ENCODE assay signal across 24 mouse cellular contexts in genomic region chr10:4726141-4726540, GRCm38 (mm10).
DNase-seq lines count a peak whose midpoint lies in the region; ATAC-seq and TF ChIP-seq lines count a peak whose summit lies in the region.
"Had no signal": no experiment of that assay in that cellular context is flagged by ENCODE, and none has a peak within 500 bp of the region (broad histone marks: within the 10 kb centered on the region; RNA-seq: fewer than 3 reads in every experiment).

No protein-coding gene starts in this region.

- no peaks in the 10 kb centered on the region for H3K4me1 ChIP-seq in hindbrain, embryonic 11.5 days (replicated peaks; ENCODE audit: control insufficient read depth, insufficient read depth, low read length)
- 0 out of 2 replicates have a peak, but pooled peaks cover 3% of the 10 kb centered on the region for H3K4me1 ChIP-seq in hindbrain, embryonic 13.5 days (replicated peaks)
- no peaks in the 10 kb centered on the region for H3K4me1 ChIP-seq in midbrain, embryonic 14.5 days (ENCODE audit: control insufficient read depth, insufficient read depth, low read length)
- H3K4me1 ChIP-seq in midbrain, embryonic 16.5 days (ENCODE audit: control insufficient read depth, insufficient read depth, low read length): no peaks in the 10 kb centered on the region
- H3K4me1 ChIP-seq: embryonic facial prominence, embryonic 15.5 days; heart, embryonic 13.5 days; hindbrain, embryonic 15.5 days had no signal

- 61% methylated on average over 6 of the region's 6 CpGs for WGBS in hindbrain, embryonic 11.5 days
- 41% methylated on average over 6 of the region's 6 CpGs for WGBS in hindbrain, embryonic 13.5 days
- WGBS in midbrain, embryonic 14.5 days: 51% methylated on average over 6 of the region's 6 CpGs
- 44% methylated on average over 6 of the region's 6 CpGs for WGBS in midbrain, embryonic 16.5 days

- no peaks in the 10 kb centered on the region for H3K36me3 ChIP-seq in hindbrain, embryonic 11.5 days (ENCODE audit: control insufficient read depth, insufficient read depth, low read length)
- H3K36me3 ChIP-seq in hindbrain, embryonic 13.5 days: no peaks in the 10 kb centered on the region
- no peaks in the 10 kb centered on the region for H3K36me3 ChIP-seq in midbrain, embryonic 14.5 days (ENCODE audit: control insufficient read depth, insufficient read depth, low read length)
- H3K36me3 ChIP-seq in midbrain, embryonic 16.5 days (ENCODE audit: control insufficient read depth, insufficient read depth, low read length): no peaks in the 10 kb centered on the region
- H3K36me3 ChIP-seq: embryonic facial prominence, embryonic 15.5 days; forebrain, embryonic 10.5 days; G1E; heart, embryonic 13.5 days; hindbrain, embryonic 15.5 days had no signal

- no peak for TF ChIP-seq POLR2A in brain, embryonic 14.5 days (IDR thresholded peaks at IDR 0.05; ENCODE audit: borderline replicate concordance, extremely low read depth, insufficient read depth, insufficient read length, poor library complexity, severe bottlenecking)

- no peak for TF ChIP-seq CTCF in brain, embryonic 14.5 days (IDR thresholded peaks at IDR 0.05; ENCODE audit: borderline replicate concordance, extremely low read depth, insufficient read depth, insufficient read length)

- H3K9ac ChIP-seq in hindbrain, embryonic 11.5 days (ENCODE audit: low read depth, low read length): no peak overlapping the region
- H3K9ac ChIP-seq in hindbrain, embryonic 13.5 days: no peak overlapping the region
- no peak overlapping the region for H3K9ac ChIP-seq in midbrain, embryonic 14.5 days (replicated peaks; ENCODE audit: low read length)
- no peak overlapping the region for H3K9ac ChIP-seq in midbrain, embryonic 16.5 days (ENCODE audit: low read depth, low read length)
- H3K9ac ChIP-seq: embryonic facial prominence, embryonic 15.5 days; forebrain, postnatal 0 days; heart, embryonic 13.5 days; hindbrain, embryonic 15.5 days had no signal

- H3K27me3 ChIP-seq in hindbrain, embryonic 11.5 days (ENCODE audit: control insufficient read depth, insufficient read depth, low read length): no peaks in the 10 kb centered on the region
- no peaks in the 10 kb centered on the region for H3K27me3 ChIP-seq in hindbrain, embryonic 13.5 days
- H3K27me3 ChIP-seq in midbrain, embryonic 14.5 days (ENCODE audit: control insufficient read depth, insufficient read depth, low read length): no peaks in the 10 kb centered on the region
- H3K27me3 ChIP-seq in midbrain, embryonic 16.5 days (ENCODE audit: control insufficient read depth, insufficient read depth, low read depth, low read length): no peaks in the 10 kb centered on the region
- H3K27me3 ChIP-seq: embryonic facial prominence, embryonic 15.5 days; heart, embryonic 13.5 days; hindbrain, embryonic 15.5 days had no signal

- peak; percentile 8 for DNase-seq in embryo, embryonic 10 days (ENCODE audit: low spot score)
- DNase-seq in embryo, embryonic 9.5 days (ENCODE audit: extremely low spot score): no peak
- peak; percentile 6 for DNase-seq in hindbrain, embryonic 11.5 days (ENCODE audit: low spot score)
- peak; percentile 8 for DNase-seq in midbrain, embryonic 14.5 days
- DNase-seq in brain, embryonic 14.5 days (ENCODE audit: low read depth): peak; percentile 24
- no peak for DNase-seq in left cerebral cortex, adult 11 months (ENCODE audit: low spot score)
- DNase-seq: adrenal gland, adult 8-10 months; adrenal gland, postnatal 36 days; B cell, adult 2 months; cerebellum, adult 11 months; cerebellum, adult 8-10 months; cerebellum, postnatal 14 days; forebrain, postnatal 0 days; gastrocnemius, postnatal 14 days; heart, postnatal 36 days had no signal

- H3K4me3 ChIP-seq in hindbrain, embryonic 11.5 days (ENCODE audit: low read depth, low read length): no peak overlapping the region
- H3K4me3 ChIP-seq in hindbrain, embryonic 13.5 days: no peak overlapping the region
- H3K4me3 ChIP-seq in midbrain, embryonic 14.5 days (replicated peaks; ENCODE audit: low read depth, low read length): no peak overlapping the region
- H3K4me3 ChIP-seq in midbrain, embryonic 16.5 days (ENCODE audit: low read depth, low read length): no peak overlapping the region
- H3K4me3 ChIP-seq: embryonic facial prominence, embryonic 15.5 days; erythroblast, embryonic 14.5 days; forebrain, embryonic 10.5 days; heart, embryonic 13.5 days; hindbrain, embryonic 15.5 days had no signal

- peak; percentile 25; the same call in 1 of the 2 replicates for ATAC-seq in hindbrain, embryonic 11.5 days (ENCODE audit: low FRiP score)
- ATAC-seq in hindbrain, embryonic 13.5 days (ENCODE audit: low FRiP score): no peak
- ATAC-seq in midbrain, embryonic 14.5 days (ENCODE audit: low FRiP score, low TSS enrichment): no peak
- no peak for ATAC-seq in midbrain, embryonic 16.5 days
- ATAC-seq: CD4-positive, CD25-positive, alpha-beta regulatory T cell, adult 4 months; forebrain, postnatal 0 days had no signal

- no peaks in the 10 kb centered on the region for H3K9me3 ChIP-seq in hindbrain, embryonic 11.5 days (ENCODE audit: control insufficient read depth, low read length)
- H3K9me3 ChIP-seq in hindbrain, embryonic 13.5 days: no peaks in the 10 kb centered on the region
- no peaks in the 10 kb centered on the region for H3K9me3 ChIP-seq in midbrain, embryonic 14.5 days (ENCODE audit: control insufficient read depth, low read length)
- no peaks in the 10 kb centered on the region for H3K9me3 ChIP-seq in midbrain, embryonic 16.5 days (replicated peaks; ENCODE audit: control insufficient read depth, low read length, poor library complexity, severe bottlenecking)
- H3K9me3 ChIP-seq: embryonic facial prominence, embryonic 15.5 days; forebrain, embryonic 10.5 days; G1E; heart, embryonic 13.5 days; hindbrain, embryonic 15.5 days had no signal

- no peak overlapping the region for H3K4me2 ChIP-seq in hindbrain, embryonic 11.5 days (replicated peaks; ENCODE audit: low read depth, low read length)
- H3K4me2 ChIP-seq in hindbrain, embryonic 13.5 days: no peak overlapping the region
- H3K4me2 ChIP-seq in midbrain, embryonic 14.5 days (ENCODE audit: low read length): no peak overlapping the region
- H3K4me2 ChIP-seq in midbrain, embryonic 16.5 days (ENCODE audit: low read length): no peak overlapping the region
- H3K4me2 ChIP-seq: embryonic facial prominence, embryonic 15.5 days; heart, embryonic 13.5 days; hindbrain, embryonic 15.5 days had no signal

- no peak overlapping the region for H3K27ac ChIP-seq in hindbrain, embryonic 11.5 days (ENCODE audit: low read depth, low read length)
- no peak overlapping the region for H3K27ac ChIP-seq in hindbrain, embryonic 13.5 days
- no peak overlapping the region for H3K27ac ChIP-seq in midbrain, embryonic 14.5 days (replicated peaks; ENCODE audit: low read depth, low read length)
- H3K27ac ChIP-seq in midbrain, embryonic 16.5 days (ENCODE audit: low read length): no peak overlapping the region
- H3K27ac ChIP-seq: embryonic facial prominence, embryonic 15.5 days; forebrain, embryonic 10.5 days; heart, embryonic 13.5 days; hindbrain, embryonic 15.5 days had no signal

Comparison
In these comparisons a context has a peak if more than half of its experiments do, and no peak if none do; other contexts are left out.
1. DNase-seq: peak in embryo, embryonic 10 days (single experiment), hindbrain, embryonic 11.5 days (single experiment), midbrain, embryonic 14.5 days (single experiment) and brain, embryonic 14.5 days (single experiment); none in embryo, embryonic 9.5 days (single experiment) and left cerebral cortex, adult 11 months (single experiment).